Mouse (Mus musculus) right cerebral cortex, adult 2 months (tissue): ENCODE results near the gene Rprd2.
"Not testable (repeated sequence)": the region's sequence is repeated elsewhere in the genome, so short reads cannot be mapped to it uniquely, and the experiment has no call there.

Experiments used
- DNase-seq, 2 experiments: peaks; one replicate each; pipeline ENCODE4 v3.0.0; 2021 to 2022; ENCODE audit warnings: low spot score in 2 of 2

Rprd2 gene

DNA sequence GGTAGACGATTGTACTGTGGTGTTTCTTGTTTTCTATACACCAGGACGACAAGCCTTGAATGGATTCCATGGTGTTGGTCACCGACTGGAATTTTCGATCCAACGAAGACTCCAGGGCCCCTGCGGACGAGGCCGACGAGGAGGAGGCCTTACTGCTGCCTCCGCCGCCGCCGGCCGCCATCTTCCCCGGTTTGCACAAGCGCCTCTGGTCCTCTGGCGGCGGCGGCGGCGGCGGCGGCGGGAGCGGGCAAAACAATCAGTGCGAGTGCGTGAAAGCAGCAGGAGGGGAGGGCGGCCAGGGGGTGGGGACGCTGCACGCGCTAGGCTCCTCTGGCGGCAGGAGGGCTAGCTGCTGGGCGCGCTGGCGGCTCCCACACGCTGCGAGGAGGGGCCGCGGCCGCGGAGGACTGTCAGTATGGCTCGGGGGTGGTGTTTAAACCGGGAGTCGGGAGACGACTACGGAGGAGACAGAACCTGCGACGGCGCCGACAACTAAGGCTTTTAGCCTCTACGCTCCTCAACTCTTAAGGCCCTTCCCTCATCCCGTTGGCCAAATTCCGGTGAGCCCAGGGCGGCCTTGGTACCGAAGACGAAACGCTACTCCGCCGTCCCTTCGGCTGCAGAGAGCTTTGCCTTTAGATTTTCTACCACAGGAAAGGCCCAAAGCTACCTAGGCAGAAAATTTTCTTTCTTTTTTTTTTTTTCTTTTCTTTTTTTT is at the start of gene Rprd2:
TSS of gene Rprd2 (minus strand) at position 293 of the 718 bp plus-strand sequence.
- peak; percentile 75 to 79 for DNase-seq

DNA sequence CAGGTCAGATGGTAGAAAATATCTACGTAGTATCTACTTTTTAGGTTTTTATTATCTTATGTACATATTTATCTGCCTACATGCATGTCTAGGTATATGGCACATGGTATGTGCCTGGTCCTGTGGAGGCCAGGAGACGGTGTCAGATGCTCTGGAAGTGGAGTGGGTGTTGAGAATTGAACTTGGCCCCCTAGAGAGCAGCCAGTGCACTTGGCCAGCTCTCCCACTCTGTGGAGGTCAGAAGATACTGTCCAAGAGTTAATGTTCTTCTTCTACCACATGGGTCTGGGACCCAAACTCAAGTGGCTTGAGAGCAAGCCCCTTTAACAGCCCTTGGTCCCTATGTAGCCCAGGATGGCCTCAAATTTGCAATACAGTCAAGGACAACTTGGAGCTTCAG is 48.7 kb upstream of the Rprd2 start:
- no peak for DNase-seq

DNA sequence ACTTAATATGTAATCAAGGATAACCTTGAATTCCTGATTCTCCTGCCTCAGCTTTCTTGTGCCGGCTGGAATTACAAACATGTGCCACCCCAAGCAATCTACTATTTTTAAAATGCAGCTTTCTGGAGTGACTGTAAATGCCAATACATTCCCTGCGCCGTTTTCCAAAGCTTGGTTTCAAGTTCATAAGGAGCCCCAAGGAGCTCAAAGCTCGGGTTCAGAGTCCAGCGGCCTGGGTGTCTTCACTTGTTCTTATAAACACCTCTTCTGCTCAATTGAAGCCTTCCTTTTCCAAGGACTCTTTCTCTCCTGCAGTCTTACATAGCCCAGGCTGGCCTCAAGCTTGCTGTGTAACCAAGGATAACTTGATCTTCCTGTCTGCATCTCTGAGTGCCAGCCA is 47.4 kb upstream of the Rprd2 start:
- no peak for DNase-seq

DNA sequence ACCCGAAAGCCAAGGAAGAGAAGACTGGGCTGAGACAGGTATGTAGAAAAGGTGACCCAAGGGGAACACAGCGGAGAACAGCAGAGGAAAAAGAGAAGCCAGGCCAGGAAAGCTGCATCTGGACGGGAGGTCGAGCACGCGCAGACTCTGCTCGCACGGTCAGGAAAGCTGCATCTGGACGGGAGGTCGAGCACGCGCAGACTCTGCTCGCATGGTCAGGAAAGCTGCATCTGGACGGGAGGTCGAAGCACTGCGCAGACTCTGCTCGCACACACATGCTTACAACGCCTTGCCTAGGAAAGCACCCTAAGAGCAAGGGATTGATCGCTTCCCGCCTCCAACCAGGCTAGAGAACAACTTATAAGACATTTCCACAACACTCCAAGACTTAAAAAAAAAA is 46.9 kb upstream of the Rprd2 start:
- no peak for DNase-seq

DNA sequence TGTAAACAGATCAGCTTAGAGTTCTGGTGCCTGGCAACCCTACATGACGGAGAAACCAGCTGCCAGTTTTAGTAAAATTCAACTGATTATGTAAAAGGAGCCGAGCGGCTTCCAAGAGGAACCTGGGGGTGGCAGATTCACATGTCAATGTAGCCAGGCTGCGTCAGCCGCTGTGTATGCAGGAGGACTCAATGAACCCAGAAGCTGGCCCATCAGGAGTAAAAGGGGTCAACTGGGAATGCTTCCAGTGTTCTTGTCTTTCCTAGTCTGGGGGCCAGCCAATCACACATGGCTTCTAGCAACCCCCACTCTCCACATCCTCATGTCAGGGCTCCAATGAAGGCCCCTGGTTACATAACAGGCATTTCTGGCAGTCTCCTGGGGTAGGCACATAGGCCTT is 46.4 kb upstream of the Rprd2 start:
- peak; percentile 71 to 81 for DNase-seq

DNA sequence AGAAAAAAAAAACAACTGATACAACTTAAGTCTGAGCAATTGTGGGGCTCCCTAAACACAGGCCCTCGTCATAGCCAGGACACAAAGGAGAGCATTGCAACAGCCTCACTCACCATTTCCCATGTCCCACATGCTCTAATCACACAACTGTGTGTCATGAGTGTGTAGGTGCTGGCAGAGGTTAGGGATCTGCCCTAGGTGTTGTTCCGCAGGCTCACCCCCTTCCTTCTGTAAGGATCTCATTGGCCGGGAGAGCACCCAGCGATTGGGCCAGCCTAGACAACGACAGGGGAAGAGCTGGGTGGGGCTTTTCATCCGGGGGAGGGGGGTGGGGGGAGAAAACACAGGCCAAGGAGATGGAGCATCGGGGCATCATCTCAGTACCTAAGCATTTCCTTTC is 44.9 kb upstream of the Rprd2 start:
- no peak for DNase-seq

DNA sequence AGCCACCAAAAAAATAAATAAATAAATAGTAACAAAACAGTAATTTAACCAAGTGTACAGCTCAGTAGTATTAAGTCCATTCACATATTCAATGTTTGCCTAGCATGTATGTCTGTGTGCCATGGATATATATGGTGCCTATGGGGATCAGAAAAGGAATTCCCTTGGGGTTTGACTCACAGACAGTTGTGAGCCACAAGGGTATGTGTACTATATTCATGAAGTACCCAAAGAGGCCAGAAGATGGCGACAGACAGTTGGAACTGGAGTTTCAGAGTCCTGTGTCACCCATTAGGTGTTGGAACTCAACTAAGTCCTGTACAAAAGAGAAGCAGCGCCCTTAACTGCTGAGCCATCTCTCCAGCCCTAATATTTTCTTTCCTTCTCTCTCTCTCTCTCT is 43.1 kb upstream of the Rprd2 start:
- DNase-seq, result peak; percentile 62 to 70

DNA sequence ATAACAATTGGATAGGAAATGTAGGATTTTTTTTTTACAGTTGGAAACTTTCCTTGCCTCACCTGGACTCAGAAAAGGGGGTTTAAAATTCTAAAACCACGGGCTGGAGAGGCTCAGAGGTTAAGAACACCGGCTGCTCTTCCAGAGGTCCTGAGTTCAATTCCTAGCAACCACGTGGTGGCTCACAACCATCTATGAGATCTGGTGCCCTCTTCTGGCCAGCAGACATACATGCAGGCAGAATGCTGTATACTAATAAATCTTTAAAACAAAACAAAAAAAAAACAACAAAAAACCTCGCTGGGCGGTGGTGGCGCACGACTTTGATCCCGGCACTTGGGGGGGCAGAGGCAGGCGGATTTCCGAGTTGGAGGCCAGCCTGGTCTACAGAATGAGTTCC is 42.6 kb upstream of the Rprd2 start:
- DNase-seq, result no peak

DNA sequence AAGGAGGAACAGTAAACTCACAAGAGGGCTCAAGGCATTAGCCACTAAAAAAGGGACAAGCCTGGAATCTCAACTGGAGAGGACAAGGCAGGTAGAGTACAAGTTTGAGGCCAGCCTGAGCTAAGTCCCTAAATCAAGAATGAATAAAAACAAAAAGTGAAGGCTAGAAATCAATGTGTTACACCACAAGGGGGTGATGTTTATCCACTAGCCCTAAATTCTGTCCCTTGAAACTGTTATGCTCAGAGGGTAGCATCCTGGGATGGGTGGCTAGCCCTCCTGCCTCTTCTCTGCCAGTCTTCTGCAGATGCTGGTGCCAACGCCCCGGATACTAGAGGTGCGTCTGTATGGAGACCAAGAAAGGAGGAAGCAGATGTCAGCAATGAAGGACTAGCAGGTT is 41.7 kb upstream of the Rprd2 start:
- DNase-seq, result no peak

DNA sequence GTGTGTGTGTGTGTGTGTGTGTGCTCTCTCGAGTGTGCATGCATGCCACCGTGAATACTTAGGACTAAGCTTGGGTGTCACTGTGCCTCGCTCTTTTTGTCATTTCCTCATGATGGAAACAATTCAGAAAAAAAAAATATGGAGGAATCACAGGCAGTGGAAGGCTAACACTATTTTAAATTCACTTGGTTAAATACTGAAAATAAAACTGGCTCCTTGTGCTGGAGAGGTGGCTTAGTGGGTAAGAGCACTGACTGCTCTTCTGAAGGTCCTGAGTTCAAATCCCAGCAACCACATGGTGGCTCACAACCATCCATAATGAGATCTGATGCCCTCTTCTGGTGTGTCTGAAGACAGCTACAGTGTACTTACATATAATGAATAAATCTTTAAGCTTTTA is 39.6 kb upstream of the Rprd2 start:
- not testable (repeated sequence) for DNase-seq

DNA sequence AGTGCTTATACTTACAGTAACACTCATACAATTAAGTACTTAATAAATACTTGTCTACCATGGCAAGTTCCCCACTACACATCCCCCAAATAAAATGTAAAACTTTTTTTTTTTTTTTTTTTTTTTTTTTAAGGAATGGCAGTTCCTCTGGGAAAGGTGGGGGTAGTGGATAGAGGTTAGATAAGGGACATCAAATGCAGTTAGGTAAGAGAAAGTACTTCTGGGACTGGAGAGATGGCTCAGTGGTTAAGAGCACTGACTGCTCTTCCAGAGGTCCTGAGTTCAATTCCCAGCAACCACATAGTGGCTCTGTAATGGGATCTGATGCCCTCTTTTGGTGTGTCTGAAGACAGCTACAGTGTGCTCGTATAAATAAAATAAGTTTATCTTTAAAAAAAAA is 38.4 kb upstream of the Rprd2 start:
- DNase-seq, result not testable (repeated sequence)

DNA sequence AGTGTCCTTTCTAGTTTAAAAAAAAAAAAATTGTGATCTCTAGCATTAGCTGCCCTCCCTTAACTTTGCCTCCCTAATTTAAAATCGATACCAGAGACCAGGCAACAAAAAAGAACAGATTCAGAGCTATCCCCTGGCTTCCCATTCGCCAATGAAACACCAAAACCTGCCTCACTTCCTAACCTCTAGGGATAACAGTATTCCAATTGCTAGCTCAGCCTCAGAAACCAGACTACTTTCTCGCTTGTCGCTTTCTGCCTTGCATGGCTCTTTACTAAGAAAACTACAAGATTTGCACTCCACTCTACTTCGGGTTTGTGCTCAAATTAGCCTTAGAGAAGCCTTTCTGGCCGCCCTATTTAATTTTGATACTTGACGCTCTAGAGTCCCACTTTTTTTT is 37.5 kb upstream of the Rprd2 start:
- no peak for DNase-seq

DNA sequence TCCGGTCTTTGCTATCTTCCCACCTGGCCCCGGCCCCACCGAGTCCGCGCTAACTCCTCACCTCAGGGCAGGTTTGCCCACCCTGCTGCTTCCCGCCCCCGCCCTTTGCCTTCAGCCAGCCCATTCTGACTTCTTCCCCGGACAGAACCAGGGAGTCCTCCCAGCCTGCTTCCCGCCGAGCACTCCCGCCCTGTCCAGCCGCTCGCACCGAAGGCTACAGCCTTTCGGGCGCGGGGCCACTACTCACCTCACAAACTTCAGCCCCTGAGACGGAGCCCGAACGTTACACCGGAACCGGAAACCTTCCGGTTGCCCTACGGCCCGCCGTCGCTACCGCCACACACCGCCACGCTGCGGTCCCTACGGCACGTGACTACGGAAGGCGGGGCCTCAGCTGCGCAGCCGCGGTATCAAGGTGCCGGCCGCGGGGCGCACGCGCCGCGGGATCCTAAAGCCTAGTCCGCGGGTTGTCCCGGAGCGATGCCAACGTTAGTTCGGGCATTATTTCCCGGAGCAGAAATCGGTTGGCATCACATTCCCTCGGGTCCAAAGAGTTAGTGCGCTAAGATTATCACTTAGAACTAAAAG is 36.9 kb upstream of the Rprd2 start, which contains the start of gene Prpf3:
TSS of gene Prpf3 (minus strand) at position 384 of the 588 bp plus-strand sequence.
- DNase-seq, result peak; percentile 94 to 96

DNA sequence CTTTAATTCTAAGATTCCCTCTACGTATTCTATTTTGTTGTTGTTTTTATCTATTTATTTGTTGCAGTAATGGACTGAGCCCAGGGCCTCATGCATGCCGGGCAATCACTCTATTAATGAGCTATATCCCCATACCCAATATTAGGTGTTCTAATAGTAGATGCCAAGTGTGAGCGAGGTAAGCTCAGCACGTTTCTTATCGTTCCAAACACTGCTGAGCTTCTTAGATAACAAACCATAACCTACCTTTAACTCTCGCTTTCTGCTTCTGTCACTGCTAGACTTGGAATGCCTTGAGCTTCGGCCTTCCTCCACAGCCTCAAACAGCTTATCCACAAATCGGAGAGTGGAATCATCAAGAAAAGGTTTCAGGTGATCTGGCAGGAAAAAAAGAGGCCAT is 32.7 kb upstream of the Rprd2 start:
- no peak for DNase-seq

DNA sequence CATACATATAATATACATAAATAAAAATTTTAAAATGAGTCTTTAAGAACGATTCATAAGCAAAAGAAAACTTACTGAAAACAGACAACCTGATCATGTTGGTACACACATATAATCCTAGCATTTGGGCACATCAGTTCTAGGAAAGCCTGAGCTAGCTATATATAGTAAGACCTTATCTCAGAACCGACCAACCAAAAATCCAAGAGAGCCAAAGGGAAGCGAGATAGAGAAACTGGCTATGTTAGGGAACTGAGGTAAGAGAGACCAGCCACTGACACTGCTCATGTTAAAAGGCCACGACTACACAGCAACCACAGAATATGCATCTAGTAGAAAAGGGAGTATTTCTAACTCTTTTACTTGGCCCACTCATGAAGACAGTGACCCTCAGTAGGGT is 31.9 kb upstream of the Rprd2 start:
- DNase-seq, result no peak

DNA sequence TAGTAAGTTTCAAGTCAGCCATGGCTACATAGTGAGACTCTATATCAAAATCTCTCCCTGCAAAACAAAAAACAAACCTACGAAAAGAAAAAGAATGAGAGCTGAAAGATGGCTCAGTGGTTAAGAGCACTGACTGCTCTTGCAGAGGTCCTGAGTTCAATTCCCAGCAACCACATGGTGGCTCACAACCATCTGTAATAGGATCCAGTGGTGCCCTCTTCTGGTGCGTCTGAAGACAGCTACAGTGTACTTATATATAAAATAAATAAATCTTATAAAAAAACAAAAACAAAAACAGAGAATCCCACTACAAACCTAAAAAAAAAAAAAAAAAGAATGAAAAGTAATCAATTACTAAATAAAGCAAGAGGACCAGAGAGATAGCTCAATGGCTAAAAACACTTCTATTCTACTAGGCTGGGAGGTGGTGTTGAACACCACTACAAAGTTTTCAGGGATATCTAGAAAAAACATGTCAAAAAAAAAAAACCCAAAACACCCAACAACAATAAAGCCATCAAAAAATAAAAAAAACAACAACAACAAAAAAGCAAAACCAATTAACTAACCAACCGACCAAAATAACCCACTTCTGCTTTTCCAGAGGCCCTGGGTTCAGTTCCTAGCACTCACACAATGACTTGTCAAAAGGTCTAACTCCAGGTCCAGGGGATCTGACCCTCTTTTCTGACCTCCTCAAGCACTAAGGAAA is 24.0 kb upstream of the Rprd2 start:
- no peak for DNase-seq

DNA sequence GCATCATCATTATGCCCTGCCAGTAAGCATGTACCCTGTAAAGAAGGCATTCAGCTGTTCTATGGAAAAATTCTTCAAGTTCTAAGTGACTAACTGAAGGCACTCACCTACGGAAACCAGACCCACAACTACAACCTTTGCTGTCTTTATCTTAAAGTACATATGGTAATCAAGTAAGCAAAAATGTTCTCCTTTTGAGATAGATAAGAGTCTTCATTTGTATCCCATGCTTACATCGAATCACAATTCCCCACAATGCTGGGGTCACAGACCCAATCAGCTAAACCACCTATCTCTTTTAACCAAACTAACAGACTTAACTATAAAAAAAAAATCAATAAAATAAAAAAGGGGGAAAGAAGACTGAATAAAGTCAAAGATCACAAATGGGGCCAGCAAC is 20.6 kb upstream of the Rprd2 start:
- DNase-seq, result no peak

DNA sequence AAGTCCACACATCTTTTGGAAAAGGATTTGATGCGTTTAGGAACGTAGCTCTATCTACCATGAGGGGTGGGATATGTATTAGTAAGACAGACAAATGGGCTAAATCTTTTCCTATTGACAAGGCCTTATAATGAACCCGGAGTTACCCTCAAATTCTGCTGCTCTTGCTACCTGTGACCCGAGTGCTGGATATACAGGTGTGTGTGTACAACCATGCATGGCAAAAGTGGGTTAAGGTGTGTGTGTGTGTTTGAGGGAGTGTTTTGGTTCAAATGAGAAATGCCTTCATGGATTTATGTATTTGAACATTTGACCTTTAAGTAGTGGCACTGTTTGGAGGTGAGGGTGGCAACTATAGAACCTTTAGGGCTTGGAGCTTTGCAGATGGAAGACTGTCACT is 10.4 kb upstream of the Rprd2 start:
- no peak for DNase-seq

DNA sequence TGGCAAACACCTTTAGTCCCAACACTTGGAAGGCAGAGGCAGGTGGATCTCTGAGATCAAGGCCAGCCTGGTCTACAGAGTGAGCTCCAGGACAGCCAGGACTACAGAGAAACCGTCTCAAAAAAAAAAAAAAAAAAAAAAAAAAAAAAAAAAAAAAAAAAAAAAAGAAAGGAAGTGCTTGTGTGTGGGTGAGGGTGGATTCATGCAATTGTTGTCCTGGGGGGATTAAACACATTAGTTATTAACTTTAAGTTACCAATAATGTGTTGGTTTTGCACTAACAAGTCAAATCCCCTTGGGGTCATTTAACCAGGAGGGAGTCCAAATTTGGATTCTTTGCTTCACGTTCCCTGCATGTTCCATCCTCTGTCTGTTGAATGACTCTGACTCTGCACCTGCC is 7.6 kb upstream of the Rprd2 start:
- DNase-seq, result no peak

DNA sequence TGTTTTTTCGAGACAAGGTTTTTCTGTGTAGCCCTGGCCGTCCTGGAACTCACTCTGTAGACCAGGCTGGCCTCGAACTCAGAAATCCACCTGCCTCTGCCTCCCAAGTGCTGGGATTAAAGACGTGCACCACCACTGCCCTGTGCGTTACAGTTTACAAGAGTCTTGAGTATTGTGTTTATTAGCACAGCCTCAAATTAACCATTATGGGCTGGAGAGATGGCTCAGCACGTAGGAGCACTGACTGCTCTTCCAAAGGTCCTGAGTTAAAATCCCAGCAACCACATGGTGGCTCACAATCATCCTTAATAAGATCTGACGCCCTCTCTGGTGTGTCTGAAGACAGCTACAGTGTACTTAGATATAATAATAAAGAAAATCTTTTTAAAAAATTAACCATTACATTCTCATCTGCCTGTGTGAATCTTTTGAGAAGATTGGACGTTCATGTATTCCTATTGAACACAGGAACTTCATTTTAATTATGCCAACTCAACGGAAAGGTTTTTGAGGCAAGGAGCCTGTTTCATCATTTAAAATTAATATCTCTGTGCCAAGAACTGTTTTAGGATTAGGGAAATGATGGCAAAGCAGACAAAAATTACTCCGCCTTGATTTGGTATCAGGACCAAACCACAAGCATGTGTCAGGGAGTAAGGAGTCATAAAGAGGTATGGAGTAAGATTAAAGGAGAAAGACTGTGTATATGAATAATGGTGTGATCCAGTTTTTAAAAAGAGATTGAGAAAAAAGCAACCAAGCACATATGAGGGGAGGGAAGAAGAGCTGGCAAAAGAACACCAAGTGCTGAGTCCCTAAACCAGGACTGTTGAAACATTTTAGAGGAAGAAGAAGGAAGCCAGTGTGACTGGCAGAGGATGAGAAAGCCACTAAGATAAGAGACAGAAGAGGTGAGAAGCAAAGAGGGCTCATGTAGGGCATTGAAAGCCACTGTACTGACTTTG is 1.7 kb upstream of the Rprd2 start:
- peak in 1 of 2 experiments; percentile 16 for DNase-seq

DNA sequence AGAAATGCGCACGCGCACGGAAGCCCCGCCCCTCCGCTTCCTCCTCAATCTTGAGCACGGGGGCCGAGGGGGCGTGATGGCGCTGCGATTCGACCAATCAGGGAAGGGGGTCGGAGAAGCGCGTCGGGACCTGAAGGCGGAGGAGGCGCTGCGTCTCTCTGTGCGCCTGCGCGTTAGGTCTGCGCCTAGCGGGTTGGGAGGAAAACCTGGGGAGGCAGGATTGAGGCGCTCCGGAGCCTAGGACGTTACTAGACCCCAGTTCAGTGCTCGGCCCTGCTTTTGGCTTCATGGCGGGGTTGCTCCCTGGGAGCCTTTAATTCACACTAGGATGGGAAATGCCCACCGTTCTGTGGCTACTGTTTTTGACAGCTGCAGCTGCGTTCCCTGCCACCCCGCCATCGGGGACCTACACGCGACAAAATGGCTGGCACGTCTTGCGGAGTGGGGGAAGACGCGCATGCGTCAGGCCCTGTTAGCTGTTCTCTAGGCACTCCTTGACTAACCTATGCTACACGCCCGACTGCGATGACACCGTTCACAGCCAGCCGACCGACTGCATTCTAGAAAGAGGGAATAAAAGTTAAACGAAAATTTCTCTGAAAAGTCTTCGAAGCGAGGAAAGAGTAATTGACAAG is 805 bp upstream of the Rprd2 start:
- peak; percentile 99 to 100 for DNase-seq
